Comparison of ENCODE assay signal across 21 mouse cellular contexts in the genomic region with DNA sequence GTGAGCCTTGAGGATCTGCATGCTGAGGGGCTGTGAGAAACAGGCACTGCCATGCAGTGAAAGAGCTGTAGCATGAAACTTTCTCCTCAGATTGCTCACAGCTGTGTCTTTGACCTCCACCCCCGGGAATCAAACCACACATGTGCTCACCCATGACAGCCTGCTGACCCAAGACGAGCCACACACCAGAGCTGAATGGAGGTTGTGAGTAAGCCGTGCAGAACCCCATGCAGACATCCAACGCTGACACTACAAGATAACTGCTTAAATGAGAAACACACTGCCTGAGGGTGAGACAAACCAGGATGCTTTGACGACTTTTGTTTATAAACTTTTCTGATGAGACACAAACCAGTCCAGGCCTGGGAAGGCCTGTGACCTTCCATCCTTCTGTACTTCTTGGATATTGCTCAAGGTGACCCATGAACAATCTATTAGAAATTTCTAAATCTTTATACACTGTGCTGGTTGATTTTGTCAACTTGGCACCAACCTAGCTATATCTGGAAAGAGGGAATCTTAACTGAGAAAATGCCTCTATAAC. TPM values are rescaled to one million over a fixed set of nuclear protein-coding genes. Genes with fewer than 3 reads are reported as not detected.
DNase-seq lines count a peak whose midpoint lies in the region; ATAC-seq and TF ChIP-seq lines count a peak whose summit lies in the region.
"Had no signal": no experiment of that assay in that cellular context is flagged by ENCODE, and none has a peak within 500 bp of the region (broad histone marks: within the 10 kb centered on the region; RNA-seq: fewer than 3 reads in every experiment).

No protein-coding gene starts in this region.

- CTCF ChIA-PET in Patski (lab: Charles Lee): interaction anchor here (1.0 to 2.0 kb wide), 3 partner anchors 12 to 25 kb away, joined by 3 to 7 read pairs (median 6); a partner anchor contains a TSS

- H3K27me3 ChIP-seq in lung, embryonic 15.5 days: no peaks in the 10 kb centered on the region
- no peaks in the 10 kb centered on the region for H3K27me3 ChIP-seq in Patski
- no peaks in the 10 kb centered on the region for H3K27me3 ChIP-seq in splenic B cell, adult 2 months (ENCODE audit: control insufficient read depth, insufficient read depth, low read length, poor library complexity, severe bottlenecking)
- no peaks in the 10 kb centered on the region for H3K27me3 ChIP-seq in forebrain, embryonic 10.5 days (ENCODE audit: poor library complexity, severe bottlenecking)
- H3K27me3 ChIP-seq: forebrain, embryonic 15.5 days; kidney, embryonic 15.5 days; neural tube, embryonic 12.5 days had no signal

- peak; percentile 40 for DNase-seq in heart, adult 8-10 months (ENCODE audit: low spot score)
- DNase-seq in heart, postnatal 25 days (ENCODE audit: low spot score): no peak
- no peak for DNase-seq in lung, postnatal 14 days
- DNase-seq in Patski (ENCODE audit: low read depth, low spot score): peak; percentile 38
- DNase-seq in splenic B cell, adult 2 months (ENCODE audit: low read depth, low spot score): peak; percentile 10
- no peak for DNase-seq in forebrain, embryonic 10.5 days (ENCODE audit: extremely low spot score, low spot score)
- no peak for DNase-seq in right cerebral cortex, postnatal 4 days
- DNase-seq: adrenal gland, adult 2 months; B cell, adult 2 months; cerebellum, adult 11-12 months; layer of hippocampus, postnatal 36 days; right cerebral cortex, postnatal 14 days; thymus, postnatal 4 days had no signal

- in situ Hi-C loops in Patski (cut with MboI; ENCODE audit: low pct_unique_long_range_greater_than_20kb): no loop called here

- peak; percentile 19; the same call in 1 of the 2 replicates for ATAC-seq in lung, embryonic 15.5 days (ENCODE audit: borderline replicate concordance, extremely low read depth, low FRiP score, low TSS enrichment)
- ATAC-seq in Patski: no peak
- ATAC-seq: forebrain, embryonic 15.5 days; hindbrain, embryonic 16.5 days had no signal

- TF ChIP-seq CTCF in Patski (IDR thresholded peaks at IDR 0.05): no peak

- WGBS in lung, embryonic 15.5 days: 43% methylated on average over 5 of the region's 5 CpGs
- 89% methylated on average over 5 of the region's 5 CpGs for WGBS in forebrain, embryonic 10.5 days

- intact Hi-C loops in heart, postnatal 25 days (cut with DNase I): no loop called here

- no peaks in the 10 kb centered on the region for H3K9me3 ChIP-seq in lung, embryonic 15.5 days
- H3K9me3 ChIP-seq in forebrain, embryonic 10.5 days: no peaks in the 10 kb centered on the region
- H3K9me3 ChIP-seq: forebrain, embryonic 15.5 days; kidney, embryonic 15.5 days; midbrain, embryonic 10.5 days; neural tube, embryonic 12.5 days had no signal

- H3K27ac ChIP-seq in lung, embryonic 15.5 days: no peak overlapping the region
- H3K27ac ChIP-seq in forebrain, embryonic 10.5 days: no peak overlapping the region
- H3K27ac ChIP-seq: forebrain, embryonic 15.5 days; kidney, embryonic 15.5 days; midbrain, embryonic 10.5 days; neural tube, embryonic 12.5 days had no signal

- no peak overlapping the region for H3K4me2 ChIP-seq in lung, embryonic 15.5 days
- H3K4me2 ChIP-seq: forebrain, embryonic 15.5 days; kidney, embryonic 15.5 days; liver, embryonic 11.5 days; neural tube, embryonic 12.5 days had no signal

- peaks cover 38% of the 10 kb centered on the region for H3K36me3 ChIP-seq in lung, embryonic 15.5 days
- peaks cover 5% of the 10 kb centered on the region for H3K36me3 ChIP-seq in splenic B cell, adult 2 months (ENCODE audit: control insufficient read depth, insufficient read depth, low read length, poor library complexity, severe bottlenecking)
- H3K36me3 ChIP-seq in forebrain, embryonic 10.5 days (replicated peaks): peaks cover 84% of the 10 kb centered on the region

- H3K4me1 ChIP-seq in lung, embryonic 15.5 days: peaks cover 17% of the 10 kb centered on the region
- H3K4me1 ChIP-seq in forebrain, embryonic 10.5 days: peaks cover 12% of the 10 kb centered on the region
- H3K4me1 ChIP-seq: neural tube, embryonic 12.5 days had no signal

- H3K4me3 ChIP-seq in lung, embryonic 15.5 days: no peak overlapping the region
- H3K4me3 ChIP-seq in forebrain, embryonic 10.5 days: no peak overlapping the region
- H3K4me3 ChIP-seq: erythroblast, embryonic 14.5 days; forebrain, embryonic 15.5 days; kidney, embryonic 15.5 days; midbrain, embryonic 10.5 days; neural tube, embryonic 12.5 days had no signal

- POLR2A ChIA-PET in Patski (lab: Charles Lee): no interaction called here

- no peak overlapping the region for H3K9ac ChIP-seq in lung, embryonic 15.5 days
- H3K9ac ChIP-seq: forebrain, embryonic 15.5 days; kidney, embryonic 15.5 days; neural tube, embryonic 12.5 days had no signal

RNA-seq across cellular contexts. Expression of a gene that starts 26.2 kb away (rescaled TPM):
- total RNA-seq in heart, adult 8-10 months (2022): 1 to 10 TPM; 1.0 to 3.4 (median 1.4) TPM
- 10 to 100 TPM in 1 of 2 experiments, 1 to 10 TPM in 1; 3.4 to 13.6 TPM for total RNA-seq in heart, postnatal 25 days (2021)
- polyA plus RNA-seq in lung, embryonic 15.5 days (2015; fragmentation: Nextera tagmentation; extraction: Ambion mirVana): 21.3 and 26.4 TPM in 2 replicates
- 3.9 TPM for polyA plus RNA-seq in Patski (2021)
- 2.6 and 3.6 TPM in 2 replicates for polyA plus RNA-seq in forebrain, embryonic 10.5 days (2016; fragmentation: Nextera tagmentation; extraction: Ambion mirVana)

RNA-seq across cellular contexts. Expression of a gene that starts 30.3 kb away (rescaled TPM):
- total RNA-seq in heart, adult 8-10 months (2022): 100 to 1,000 TPM; 213 to 238 (median 226) TPM
- 100 to 1,000 TPM; 208 to 209 TPM for total RNA-seq in heart, postnatal 25 days (2021)
- 351 and 372 TPM in 2 replicates for polyA plus RNA-seq in lung, embryonic 15.5 days (2015; fragmentation: Nextera tagmentation; extraction: Ambion mirVana)
- 212 TPM for polyA plus RNA-seq in Patski (2021)
- 454 and 466 TPM in 2 replicates for polyA plus RNA-seq in forebrain, embryonic 10.5 days (2016; fragmentation: Nextera tagmentation; extraction: Ambion mirVana)

Comparison
In these comparisons a context has a peak if more than half of its experiments do, and no peak if none do; other contexts are left out.
1. DNase-seq: peak in heart, adult 8-10 months (single experiment), Patski (single experiment) and splenic B cell, adult 2 months (single experiment); none in heart, postnatal 25 days (single experiment), lung, postnatal 14 days (single experiment), forebrain, embryonic 10.5 days (single experiment) and right cerebral cortex, postnatal 4 days (single experiment).